Mouse (Mus musculus): ENCODE data around the gene Spns2.
"Not testable (repeated sequence)": the region's sequence is repeated elsewhere in the genome, so short reads cannot be mapped to it uniquely, and the experiment has no call there.

The Spns2 gene

GRCm38 (mm10) chr11:72434963-72435693 lies 54.6 kb downstream of the Spns2 start, which contains the start of gene Ggt6:
Gene Ggt6 (plus strand): TSS chr11:72435526.
- no peak for DNase-seq

GRCm38 (mm10) chr11:72430311-72431068 lies 59.2 kb downstream of the Spns2 start:
- DNase-seq = not testable (repeated sequence)

- DNase-seq = peak; percentile 70 to 71
These were observed 60.4 kb downstream of the Spns2 start for GRCm38 (mm10) chr11:72429288-72429690.

- DNase-seq = peak; percentile 66 to 67
These were observed 61.0 kb downstream of the Spns2 start for GRCm38 (mm10) chr11:72428694-72429093.

- DNase-seq = no peak
These were observed 62.8 kb downstream of the Spns2 start for GRCm38 (mm10) chr11:72426884-72427283.

- no peak for DNase-seq
These were observed 64.5 kb downstream of the Spns2 start for GRCm38 (mm10) chr11:72425201-72425600.

- DNase-seq = no peak
These were observed 66.0 kb downstream of the Spns2 start for GRCm38 (mm10) chr11:72423686-72424085.

- DNase-seq = no peak
These were observed 68.0 kb downstream of the Spns2 start for GRCm38 (mm10) chr11:72421518-72422278.

- no peak for DNase-seq
These were observed 69.1 kb downstream of the Spns2 start for GRCm38 (mm10) chr11:72420460-72421122.

- no peak for DNase-seq
These were observed 70.7 kb downstream of the Spns2 start for GRCm38 (mm10) chr11:72419006-72419405.

- no peak for DNase-seq
These were observed 71.5 kb downstream of the Spns2 start for GRCm38 (mm10) chr11:72418227-72418626.

- DNase-seq = no peak
These were observed 72.3 kb downstream of the Spns2 start for GRCm38 (mm10) chr11:72417376-72417775.

- no peak for DNase-seq
These were observed 73.0 kb downstream of the Spns2 start for GRCm38 (mm10) chr11:72416666-72417065.

GRCm38 (mm10) chr11:72415155-72415554 lies 74.5 kb downstream of the Spns2 start:
- DNase-seq = no peak

GRCm38 (mm10) chr11:72413601-72414190 lies 76.0 kb downstream of the Spns2 start:
- no peak for DNase-seq

GRCm38 (mm10) chr11:72413016-72413415 lies 76.7 kb downstream of the Spns2 start:
- DNase-seq = no peak

- no peak for DNase-seq
These were observed 77.8 kb downstream of the Spns2 start for GRCm38 (mm10) chr11:72411945-72412344.

- DNase-seq = peak; percentile 27 to 29
These were observed 78.4 kb downstream of the Spns2 start, which contains the start of gene Smtnl2 for GRCm38 (mm10) chr11:72411093-72411921. Gene Smtnl2 (minus strand): TSS chr11:72411713.

- DNase-seq = no peak
These were observed 79.1 kb downstream of the Spns2 start for GRCm38 (mm10) chr11:72410521-72411092.

GRCm38 (mm10) chr11:72409649-72410385 lies 79.9 kb downstream of the Spns2 start:
- no peak for DNase-seq
